Mouse (Mus musculus): Measurements from ENCODE around the gene Exog. TPM values are rescaled to one million over a fixed set of nuclear protein-coding genes. Genes with fewer than 3 reads are reported as not detected.

Gene Exog
- polyA plus RNA-seq (2012; fragmentation: generic; extraction: Trizol) = 1 to 10 TPM; 2.7 to 5.0 TPM

DNA sequence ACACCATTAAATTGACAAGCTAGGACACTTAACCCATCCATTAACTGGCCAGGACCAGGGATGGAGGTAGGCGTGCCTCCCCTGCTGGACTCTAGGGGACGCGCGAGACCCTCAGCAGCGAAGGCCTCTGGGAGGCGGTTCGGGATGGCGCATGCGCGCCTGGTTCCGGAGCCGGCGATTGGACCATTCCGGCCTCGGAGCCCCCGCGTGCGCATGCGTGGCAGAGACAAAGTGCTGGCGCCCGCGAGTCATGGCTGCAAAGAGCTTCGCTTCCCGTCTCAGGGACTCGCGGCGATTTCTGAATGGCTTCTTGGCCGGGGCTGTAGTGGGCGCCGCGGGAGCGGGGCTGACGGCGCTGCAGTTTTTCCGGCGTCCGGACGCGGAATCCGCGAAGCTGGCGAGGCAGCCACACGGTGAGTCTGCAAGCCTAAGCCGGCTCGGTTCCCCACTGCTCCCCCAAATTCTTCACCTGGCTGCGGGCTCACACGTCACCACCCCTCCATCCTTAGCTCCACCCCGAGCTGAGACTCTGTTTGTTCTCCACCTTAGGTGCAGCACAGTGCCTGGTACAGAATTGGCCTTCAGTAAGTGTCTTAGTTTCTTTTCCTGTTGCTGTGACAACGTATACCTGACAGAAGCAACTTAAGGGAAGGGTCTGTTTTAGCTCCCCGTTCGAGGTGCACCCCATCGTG, at the start of gene Exog:
TSS of gene Exog (plus strand) at position 206 of the 692 bp plus-strand sequence.

DNA sequence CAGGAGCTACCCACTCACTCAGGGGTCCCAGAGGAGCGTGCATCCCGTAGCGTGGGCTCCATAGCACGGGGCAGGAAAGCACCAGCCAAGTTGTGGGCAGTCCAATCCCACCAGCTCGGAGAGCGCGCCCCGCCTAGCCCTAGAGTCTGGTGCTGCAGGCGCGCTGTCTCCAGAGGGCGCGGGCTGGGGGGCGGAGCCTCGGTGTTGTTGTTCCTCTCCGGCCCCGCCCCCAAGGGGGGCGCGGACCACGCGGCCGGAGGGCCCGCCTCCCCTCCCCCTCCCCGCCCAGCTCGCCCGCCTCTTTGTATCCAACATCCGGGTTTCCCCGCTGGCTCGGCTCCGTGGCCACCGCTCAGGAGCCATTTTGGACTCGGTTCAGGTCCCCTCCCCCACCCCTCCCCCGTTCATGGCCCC, 42.9 kb upstream of the Exog start, which contains the start of gene Acvr2b:
TSS of gene Acvr2b (plus strand) at position 318 of the 414 bp plus-strand sequence.

Other genes with a start within 250 kb of the Exog start
- gene Slc22a13, start 235.8 kb upstream of the Exog start, polyA plus RNA-seq (2012; fragmentation: generic; extraction: Trizol) = not detected
- gene Oxsr1, start 122.5 kb upstream of the Exog start, polyA plus RNA-seq (2012; fragmentation: generic; extraction: Trizol) = 1 to 10 TPM; 1.5 to 7.9 TPM
- gene Acaa1a, start 105.3 kb upstream of the Exog start, polyA plus RNA-seq (2012; fragmentation: generic; extraction: Trizol) = 10 to 100 TPM; 30.6 to 66.9 TPM
- 10 to 100 TPM; 13.9 to 25.7 TPM for gene Myd88, start 103.5 kb upstream of the Exog start, polyA plus RNA-seq (2012; fragmentation: generic; extraction: Trizol)
- gene Xylb, start 87.6 kb upstream of the Exog start, polyA plus RNA-seq (2012; fragmentation: generic; extraction: Trizol) = 1 to 10 TPM; 1.3 to 1.4 TPM
- not detected for gene Slc22a14, start 79.4 kb upstream of the Exog start, polyA plus RNA-seq (2012; fragmentation: generic; extraction: Trizol)
- 1 to 10 TPM; 1.9 to 2.7 TPM for gene Acvr2b, start 42.8 kb upstream of the Exog start, polyA plus RNA-seq (2012; fragmentation: generic; extraction: Trizol)
- not detected for gene Scn5a, start 134.1 kb downstream of the Exog start, polyA plus RNA-seq (2012; fragmentation: generic; extraction: Trizol)